Mouse (Mus musculus) liver, adult 10 weeks (tissue): Measurements from ENCODE around the gene Gm8356. TPM values are rescaled to one million over a fixed set of nuclear protein-coding genes. Genes with fewer than 3 reads are reported as not detected.

Source experiments
- polyA plus RNA-seq: library from polyadenylated mRNA; stranded (reverse); fragments of 350-450 nt; fragmentation: Illumina TruSeq; extraction: RNeasy Lipid Tissue Mini Kit (QIAGEN cat#74804); gene quantifications from one replicate; pipeline ENCODE4 v1.2.3, GENCODE M21; 2014; ENCODE audit warnings: low read depth, low replicate concordance

Gene Gm8356
- polyA plus RNA-seq = not detected

GRCm38 (mm10) chr14:6537190-6537589 is at the start of gene Gm8356:
TSS of gene Gm8356 (minus strand) at chr14:6537290.

Other genes with a start within 250 kb of the Gm8356 start
- not detected for gene Gm21103, start 232.4 kb downstream of the Gm8356 start, polyA plus RNA-seq
- not detected for gene Gm3618, start 193.6 kb downstream of the Gm8356 start, polyA plus RNA-seq
- gene Gm16440, start 147.0 kb downstream of the Gm8356 start, polyA plus RNA-seq = not detected
- gene Gm3591, start 124.8 kb downstream of the Gm8356 start, polyA plus RNA-seq = not detected
- not detected for gene Gm3594, start 92.7 kb downstream of the Gm8356 start, polyA plus RNA-seq
- gene Gm3629, start 53.3 kb upstream of the Gm8356 start, polyA plus RNA-seq = not detected
- gene Gm3460, start 85.1 kb upstream of the Gm8356 start, polyA plus RNA-seq = not detected
- not detected for gene Gm10251, start 146.9 kb upstream of the Gm8356 start, polyA plus RNA-seq
- not detected for gene Gm8050, start 183.0 kb upstream of the Gm8356 start, polyA plus RNA-seq
- not detected for gene Gm3636, start 205.0 kb upstream of the Gm8356 start, polyA plus RNA-seq
- gene Gm8362, start 237.1 kb upstream of the Gm8356 start, polyA plus RNA-seq = not detected